Mouse (Mus musculus) embryonic facial prominence, embryonic 13.5 days (tissue): ENCODE measurements around the gene Hoxc13. TPM values are rescaled to one million over a fixed set of nuclear protein-coding genes. Genes with fewer than 3 reads are reported as not detected.

Source experiments
- ATAC-seq: fragments of 200-750 bp; cut with Nextera tagmentation; 2 replicates; pipeline ENCODE4 v1.8.0; 2017; ENCODE audit warnings: low read depth; ENCODE audit not compliant: insufficient number of reproducible peaks, insufficient read depth, low FRiP score, low TSS enrichment
- H3K27ac ChIP-seq: fragments of 300-500 bp; sonication (generic); 2 replicates; pipeline ENCODE4 v1.5.1; 2015; ENCODE audit warnings: moderate library complexity, mild to moderate bottlenecking, inconsistent platforms
- H3K27me3 ChIP-seq: fragments of 300-500 bp; sonication (generic); 2 replicates; pipeline ENCODE4 v1.6.1; 2015; ENCODE audit warnings: mild to moderate bottlenecking, inconsistent platforms
- H3K36me3 ChIP-seq: fragments of 300-500 bp; sonication (generic); 2 replicates; pipeline ENCODE4 v1.6.1; 2015; ENCODE audit warnings: mild to moderate bottlenecking, inconsistent platforms
- H3K4me1 ChIP-seq: fragments of 300-500 bp; sonication (generic); 2 replicates; pipeline ENCODE4 v1.6.1; 2015; ENCODE audit warnings: inconsistent platforms
- H3K4me2 ChIP-seq: fragments of 300-500 bp; sonication (generic); 2 replicates; pipeline ENCODE4 v1.6.1; 2015; ENCODE audit warnings: moderate library complexity, mild to moderate bottlenecking, inconsistent platforms
- H3K4me3 ChIP-seq: fragments of 300-500 bp; sonication (generic); 2 replicates; pipeline ENCODE4 v1.5.1; 2015; ENCODE audit warnings: mild to moderate bottlenecking, inconsistent platforms
- H3K9ac ChIP-seq: fragments of 300-500 bp; sonication (generic); 2 replicates; pipeline ENCODE4 v1.6.1; 2015; ENCODE audit warnings: mild to moderate bottlenecking, inconsistent platforms
- H3K9me3 ChIP-seq: fragments of 300-500 bp; sonication (generic); 2 replicates; pipeline ENCODE4 v1.6.1; 2016; ENCODE audit warnings: inconsistent platforms
- WGBS: fragments of 180-500 bp; shearing (Covaris S2); methylation state at CpG from one replicate; pipeline ENCODE4 v1.1.7; 2015; ENCODE audit warnings: mixed read lengths; 5-methylcytosine and 5-hydroxymethylcytosine counted together
- polyA plus RNA-seq: library from polyadenylated mRNA; unstranded; fragments of >200 nt; fragmentation: Nextera tagmentation; extraction: Ambion mirVana; gene quantifications from 2 replicates; pipeline ENCODE4 v1.2.1, GENCODE M21; 2015

The Hoxc13 gene
- polyA plus RNA-seq, 1 experiment from 2014 or later, result 1.1 TPM

GRCm38 (mm10) chr15:102955007-102955382 lies 34.1 kb downstream of the Hoxc13 start:
- ATAC-seq, result no peak
- Histone ChIP-seq H3K9ac (no peak overlapping the region), H3K4me1 (no peaks in the 10 kb centered on the region), H3K27ac (no peak overlapping the region), H3K9me3 (no peaks in the 10 kb centered on the region), H3K4me2 (no peak overlapping the region), H3K27me3 (peaks cover 99% of the 10 kb centered on the region), H3K36me3 (no peaks in the 10 kb centered on the region), H3K4me3 (no peak overlapping the region)
- under 1% methylated on average over 28 of the region's 28 CpGs for WGBS

GRCm38 (mm10) chr15:102955833-102956640 lies 35.1 kb downstream of the Hoxc13 start:
- Histone ChIP-seq H3K4me1 (no peaks in the 10 kb centered on the region), H3K9me3 (no peaks in the 10 kb centered on the region), H3K36me3 (no peaks in the 10 kb centered on the region), H3K9ac (no peak overlapping the region), H3K27ac (no peak overlapping the region), H3K4me3 (no peak overlapping the region), H3K27me3 (peaks cover 99% of the 10 kb centered on the region), H3K4me2 (no peak overlapping the region)
- WGBS, result under 1% methylated on average over 39 of the region's 40 CpGs
- no peak for ATAC-seq

DNA sequence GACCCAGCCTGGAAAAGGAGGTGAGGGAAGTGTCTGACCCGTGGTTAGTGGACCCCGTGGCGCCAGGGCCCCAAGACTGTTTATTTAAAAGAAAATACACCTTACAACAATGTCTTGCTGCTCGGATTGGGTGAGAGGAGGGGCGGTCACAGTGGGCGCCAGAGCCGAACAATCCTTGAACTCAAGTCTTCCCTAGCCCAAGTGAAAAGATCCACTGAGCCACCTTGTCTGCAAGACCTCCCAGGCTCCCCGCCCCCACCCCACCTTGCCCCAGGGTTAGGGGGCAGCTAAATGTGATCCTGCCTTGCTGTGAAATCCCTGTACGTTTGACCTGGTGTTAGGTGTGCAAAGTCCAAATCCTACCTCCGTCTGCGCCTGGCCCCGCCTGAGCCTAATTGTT lies 36.0 kb downstream of the Hoxc13 start:
- no peak overlapping the region for H3K4me3 ChIP-seq
- H3K27ac ChIP-seq, result no peak overlapping the region
- H3K27me3 ChIP-seq, result peaks cover 99% of the 10 kb centered on the region
- no peaks in the 10 kb centered on the region for H3K36me3 ChIP-seq
- H3K9ac ChIP-seq, result no peak overlapping the region
- no peak for ATAC-seq
- no peaks in the 10 kb centered on the region for H3K4me1 ChIP-seq
- no peaks in the 10 kb centered on the region for H3K9me3 ChIP-seq
- H3K4me2 ChIP-seq, result no peak overlapping the region
- 2% methylated on average over 12 of the region's 12 CpGs for WGBS

DNA sequence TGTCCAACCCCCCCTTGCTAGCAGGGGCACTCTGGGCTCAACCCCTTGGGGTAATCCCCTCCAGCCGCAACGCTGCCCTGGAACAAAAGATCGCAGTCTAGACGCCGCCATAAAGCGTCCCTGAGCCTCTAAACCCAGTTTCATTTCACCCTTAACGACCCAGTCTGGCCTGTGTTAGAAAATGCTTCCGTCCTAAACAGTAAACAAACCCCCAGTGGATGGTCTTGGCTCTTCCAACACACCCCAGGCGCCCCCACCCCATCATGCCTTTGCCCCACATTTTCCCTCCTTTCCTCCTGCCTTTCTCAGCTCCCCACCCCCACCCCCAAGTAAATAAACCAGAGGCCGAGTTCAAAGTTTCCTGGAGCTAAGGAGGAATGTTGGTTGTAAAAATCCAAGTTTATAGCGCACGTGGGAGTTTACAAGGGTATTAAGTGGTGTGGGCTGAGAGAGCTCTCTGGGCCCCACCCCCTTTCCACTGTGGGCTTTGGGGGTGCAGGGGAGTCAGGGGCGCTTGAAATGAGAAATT lies 38.8 kb downstream of the Hoxc13 start:
- H3K36me3 ChIP-seq, result no peaks in the 10 kb centered on the region
- H3K9ac ChIP-seq, result no peak overlapping the region
- no peak overlapping the region for H3K27ac ChIP-seq
- WGBS, result under 1% methylated on average over 13 of the region's 13 CpGs
- H3K27me3 ChIP-seq, result peaks cover 98% of the 10 kb centered on the region
- no peaks in the 10 kb centered on the region for H3K4me1 ChIP-seq
- H3K9me3 ChIP-seq, result no peaks in the 10 kb centered on the region
- ATAC-seq, result no peak
- H3K4me3 ChIP-seq, result no peak overlapping the region
- H3K4me2 ChIP-seq, result no peak overlapping the region

GRCm38 (mm10) chr15:102961728-102962127 lies 40.8 kb downstream of the Hoxc13 start:
- Histone ChIP-seq H3K4me2 (no peak overlapping the region), H3K9me3 (no peaks in the 10 kb centered on the region), H3K36me3 (no peaks in the 10 kb centered on the region), H3K27me3 (peaks cover 98% of the 10 kb centered on the region), H3K27ac (no peak overlapping the region), H3K4me3 (no peak overlapping the region), H3K4me1 (peaks cover 4% of the 10 kb centered on the region; the same call in 1 of the 2 replicates), H3K9ac (no peak overlapping the region)
- no peak for ATAC-seq
- 2% methylated on average over 6 of the region's 6 CpGs for WGBS

GRCm38 (mm10) chr15:102962492-102962891 lies 41.6 kb downstream of the Hoxc13 start:
- Histone ChIP-seq H3K9ac (no peak overlapping the region), H3K4me1 (peaks cover 5% of the 10 kb centered on the region; the same call in 1 of the 2 replicates), H3K9me3 (no peaks in the 10 kb centered on the region), H3K27me3 (peaks cover 98% of the 10 kb centered on the region), H3K27ac (no peak overlapping the region), H3K36me3 (no peaks in the 10 kb centered on the region), H3K4me3 (no peak overlapping the region), H3K4me2 (no peak overlapping the region)
- ATAC-seq, result no peak
- 2% methylated on average over 13 of the region's 13 CpGs for WGBS

DNA sequence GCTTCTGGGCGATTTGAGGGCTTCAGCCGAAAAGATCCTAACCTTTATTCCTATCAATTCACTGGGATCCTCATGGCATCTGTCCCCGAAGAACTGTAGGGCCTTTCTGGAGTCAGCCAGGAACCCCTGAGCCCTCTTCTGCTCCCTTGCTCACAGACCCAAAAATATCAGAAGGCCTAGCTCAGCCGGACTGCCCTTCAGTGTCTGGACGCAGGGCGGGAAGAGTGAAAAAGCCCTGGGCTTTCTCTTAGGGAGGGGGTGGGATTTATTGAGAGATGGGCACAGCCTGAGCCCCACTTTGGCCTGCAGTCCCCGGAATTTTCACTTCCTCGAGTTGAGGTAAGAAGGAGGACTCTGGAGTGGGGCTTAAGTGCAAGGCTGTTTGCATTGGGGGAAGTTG lies 42.4 kb downstream of the Hoxc13 start:
- Histone ChIP-seq H3K4me3 (no peak overlapping the region), H3K4me2 (no peak overlapping the region), H3K4me1 (peaks cover 5% of the 10 kb centered on the region; the same call in 1 of the 2 replicates), H3K9ac (no peak overlapping the region), H3K27ac (no peak overlapping the region), H3K27me3 (peaks cover 97% of the 10 kb centered on the region), H3K36me3 (no peaks in the 10 kb centered on the region), H3K9me3 (no peaks in the 10 kb centered on the region)
- no peak for ATAC-seq
- 2% methylated on average over 8 of the region's 8 CpGs for WGBS

GRCm38 (mm10) chr15:102963671-102964640 lies 43.1 kb downstream of the Hoxc13 start:
- Histone ChIP-seq H3K4me2 (no peak overlapping the region), H3K36me3 (no peaks in the 10 kb centered on the region), H3K9me3 (no peaks in the 10 kb centered on the region), H3K27ac (no peak overlapping the region), H3K4me1 (peaks cover 5% of the 10 kb centered on the region; the same call in 1 of the 2 replicates), H3K27me3 (peaks cover 97% of the 10 kb centered on the region), H3K9ac (no peak overlapping the region), H3K4me3 (no peak overlapping the region)
- 2% methylated on average over 28 of the region's 28 CpGs for WGBS
- no peak for ATAC-seq

GRCm38 (mm10) chr15:102965003-102965891 lies 44.3 kb downstream of the Hoxc13 start:
- 2% methylated on average over 26 of the region's 26 CpGs for WGBS
- ATAC-seq, result no peak
- Histone ChIP-seq H3K4me2 (no peak overlapping the region), H3K9ac (no peak overlapping the region), H3K36me3 (no peaks in the 10 kb centered on the region), H3K4me3 (no peak overlapping the region), H3K27me3 (peaks cover 97% of the 10 kb centered on the region), H3K4me1 (peaks cover 5% of the 10 kb centered on the region; the same call in 1 of the 2 replicates), H3K9me3 (no peaks in the 10 kb centered on the region), H3K27ac (no peak overlapping the region)

DNA sequence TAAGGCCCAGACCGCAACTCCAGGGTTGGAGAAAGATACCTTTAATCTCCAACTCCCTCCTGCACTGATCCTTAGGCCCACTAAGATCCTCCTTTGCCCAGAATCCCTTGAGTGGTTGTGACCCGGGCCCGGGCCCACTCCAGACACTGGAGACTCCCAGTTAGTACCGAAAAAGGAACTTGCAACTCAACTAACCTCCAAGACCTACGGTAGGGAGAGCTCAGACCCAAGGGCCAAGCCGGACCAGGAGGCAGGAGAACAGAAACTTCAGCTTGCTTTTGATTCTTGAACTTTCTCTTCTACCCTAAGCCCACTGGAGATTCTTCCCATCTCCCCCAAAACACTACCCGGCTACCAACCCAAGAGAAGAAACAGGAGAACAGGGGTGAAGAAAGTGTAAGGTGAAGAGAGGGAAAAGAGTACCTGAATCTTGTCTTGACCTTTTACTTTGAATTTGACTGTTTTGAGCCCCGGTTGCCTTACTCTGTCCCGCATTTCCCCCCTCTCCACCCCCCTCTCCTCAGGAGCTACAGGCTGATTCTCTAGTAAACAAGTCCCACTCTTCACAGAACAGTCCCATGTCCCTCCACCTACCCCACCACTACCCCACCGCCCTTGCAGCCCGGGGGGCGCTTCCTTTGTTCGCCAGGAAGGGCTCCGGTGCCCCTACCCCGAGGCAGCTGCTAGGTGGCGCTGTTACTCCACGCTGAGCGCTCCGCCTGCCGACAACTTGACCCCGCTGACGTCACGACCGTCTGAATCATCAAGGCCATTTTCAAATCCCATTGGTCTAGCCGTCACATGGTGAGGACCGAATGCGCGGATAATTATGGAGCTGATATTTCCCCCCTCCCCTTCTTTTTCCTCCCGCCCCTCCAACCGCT lies 45.2 kb downstream of the Hoxc13 start:
- 2% methylated on average over 30 of the region's 30 CpGs for WGBS
- H3K4me3 ChIP-seq, result peak overlapping the region; percentile 16; the same call in 1 of the 2 replicates
- no peaks in the 10 kb centered on the region for H3K36me3 ChIP-seq
- peaks cover 5% of the 10 kb centered on the region; the same call in 1 of the 2 replicates for H3K4me1 ChIP-seq
- no peak overlapping the region for H3K27ac ChIP-seq
- ATAC-seq, result no peak
- H3K4me2 ChIP-seq, result peak overlapping the region; percentile 19; the same call in 1 of the 2 replicates
- peaks cover 97% of the 10 kb centered on the region for H3K27me3 ChIP-seq
- no peak overlapping the region for H3K9ac ChIP-seq
- H3K9me3 ChIP-seq, result no peaks in the 10 kb centered on the region
